Mouse (Mus musculus) cerebral cortex, adult 2 months (tissue): ENCODE data around the gene Rhob.

Experiments
- WGBS: fragments of 180-500 bp; shearing (Covaris S2); methylation state at CpG from one replicate; pipeline ENCODE4 v1.1.7; 2018; 5-methylcytosine and 5-hydroxymethylcytosine counted together

Rhob gene

GRCm38 (mm10) chr12:8499871-8500596, at the start of gene Rhob:
Gene Rhob, minus strand, starts transcription at chr12:8500009.
- WGBS = under 1% methylated on average over 56 of the region's 56 CpGs

- 25% methylated on average over 11 of the region's 11 CpGs for WGBS
Measured at GRCm38 (mm10) chr12:8547357-8547756, 47.5 kb upstream of the Rhob start.

GRCm38 (mm10) chr12:8546801-8547200, 47.0 kb upstream of the Rhob start:
- WGBS = 93% methylated on average over 6 of the region's 6 CpGs

- 59% methylated on average over 5 of the region's 5 CpGs for WGBS
Measured at GRCm38 (mm10) chr12:8545066-8545610, 45.3 kb upstream of the Rhob start.

- WGBS = 79% methylated on average over 4 of the region's 4 CpGs
Measured at GRCm38 (mm10) chr12:8542371-8542770, 42.6 kb upstream of the Rhob start.

GRCm38 (mm10) chr12:8539471-8539870, 39.7 kb upstream of the Rhob start:
- 88% methylated on average over 13 of the region's 13 CpGs for WGBS

- 96% methylated on average over 5 of the region's 5 CpGs for WGBS
Measured at GRCm38 (mm10) chr12:8537291-8537690, 37.5 kb upstream of the Rhob start.

GRCm38 (mm10) chr12:8536221-8536965, 36.6 kb upstream of the Rhob start:
- 72% methylated on average over 9 of the region's 9 CpGs for WGBS

- 92% methylated on average over 7 of the region's 7 CpGs for whole genome bisulfite sequencing
Measured at GRCm38 (mm10) chr12:8535596-8535995, 35.8 kb upstream of the Rhob start.

- 100% methylated on average over 1 of the region's 1 CpGs for WGBS
Measured at GRCm38 (mm10) chr12:8534915-8535314, 35.1 kb upstream of the Rhob start.

GRCm38 (mm10) chr12:8527770-8528169, 28.0 kb upstream of the Rhob start:
- 79% methylated on average over 5 of the region's 5 CpGs for WGBS

- WGBS = 88% methylated on average over 1 of the region's 1 CpGs
Measured at GRCm38 (mm10) chr12:8527175-8527574, 27.4 kb upstream of the Rhob start.

- WGBS = 75% methylated on average over 5 of the region's 5 CpGs
Measured at GRCm38 (mm10) chr12:8524062-8524461, 24.3 kb upstream of the Rhob start.

GRCm38 (mm10) chr12:8522711-8523110, 22.9 kb upstream of the Rhob start:
- 58% methylated on average over 2 of the region's 2 CpGs for WGBS

GRCm38 (mm10) chr12:8521375-8522047, 21.7 kb upstream of the Rhob start:
- WGBS = 61% methylated on average over 12 of the region's 12 CpGs

- 82% methylated on average over 12 of the region's 12 CpGs for WGBS
Measured at GRCm38 (mm10) chr12:8519431-8520160, 19.8 kb upstream of the Rhob start.

- WGBS = 60% methylated on average over 18 of the region's 18 CpGs
Measured at GRCm38 (mm10) chr12:8511037-8511882, 11.5 kb upstream of the Rhob start.

GRCm38 (mm10) chr12:8510317-8510988, 10.6 kb upstream of the Rhob start:
- 78% methylated on average over 6 of the region's 6 CpGs for WGBS

GRCm38 (mm10) chr12:8509693-8510092, 9.9 kb upstream of the Rhob start:
- 59% methylated on average over 5 of the region's 5 CpGs for WGBS
